Mouse (Mus musculus): ENCODE measurements around the gene D430019H16Rik. TPM values are rescaled to one million over a fixed set of nuclear protein-coding genes. Genes with fewer than 3 reads are reported as not detected.

Gene D430019H16Rik
- polyA plus RNA-seq, 1 experiment from 2014 or later, result 0.26 TPM

DNA sequence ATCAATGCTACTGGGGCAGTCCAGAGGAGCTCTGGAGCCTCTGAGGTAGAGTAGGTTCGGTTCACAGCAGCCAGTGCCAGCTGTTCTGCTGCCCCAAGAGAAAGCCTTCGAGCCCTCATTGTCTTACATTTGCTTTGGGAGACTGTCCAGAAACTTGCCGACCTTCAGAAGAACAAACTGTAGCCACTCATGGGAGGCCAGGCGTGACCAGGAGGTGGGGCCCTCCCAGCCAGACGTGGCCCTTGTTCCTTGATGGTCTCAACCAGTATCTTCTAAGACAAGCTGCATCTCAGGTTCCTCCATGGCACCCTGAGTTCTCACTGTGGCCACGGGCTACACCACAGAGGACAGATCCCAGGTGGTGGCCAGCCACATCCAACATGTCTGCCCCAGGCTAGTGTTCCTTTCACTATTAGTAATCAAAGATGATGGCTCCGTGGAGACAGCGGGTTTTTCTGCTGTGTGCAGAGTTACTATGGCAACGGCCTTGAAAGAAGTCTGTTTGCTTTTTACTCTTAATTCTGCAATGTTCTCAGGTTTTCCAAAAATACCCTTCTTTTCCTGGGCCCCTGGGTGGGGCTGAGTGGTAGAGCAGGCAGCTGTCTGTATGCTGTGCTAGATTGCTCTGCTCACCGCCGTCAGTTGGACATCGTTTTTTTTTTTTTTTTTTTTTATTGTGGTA lies 21.7 kb downstream of the D430019H16Rik start:
- Histone ChIP-seq H3K9ac (ENCODE audit: low read length) (no peak overlapping the region), H3K27me3 (ENCODE audit: control insufficient read depth, insufficient read depth, low read length) (no peaks in the 10 kb centered on the region), H3K9me3 (replicated peaks; ENCODE audit: control insufficient read depth, low read length) (no peaks in the 10 kb centered on the region), H3K4me2 (ENCODE audit: low read depth, low read length) (no peak overlapping the region), H3K27ac (ENCODE audit: low read length) (no peak overlapping the region), H3K4me1 (ENCODE audit: control insufficient read depth, insufficient read depth, low read length) (no peaks in the 10 kb centered on the region), H3K4me3 (ENCODE audit: low read length) (no peak overlapping the region), H3K36me3 (ENCODE audit: control insufficient read depth, insufficient read depth) (no peaks in the 10 kb centered on the region)
- no peak for ATAC-seq (replicated peaks; ENCODE audit: extremely low read depth, insufficient read depth, low FRiP score)
- 72% methylated on average over 12 of the region's 12 CpGs for WGBS

DNA sequence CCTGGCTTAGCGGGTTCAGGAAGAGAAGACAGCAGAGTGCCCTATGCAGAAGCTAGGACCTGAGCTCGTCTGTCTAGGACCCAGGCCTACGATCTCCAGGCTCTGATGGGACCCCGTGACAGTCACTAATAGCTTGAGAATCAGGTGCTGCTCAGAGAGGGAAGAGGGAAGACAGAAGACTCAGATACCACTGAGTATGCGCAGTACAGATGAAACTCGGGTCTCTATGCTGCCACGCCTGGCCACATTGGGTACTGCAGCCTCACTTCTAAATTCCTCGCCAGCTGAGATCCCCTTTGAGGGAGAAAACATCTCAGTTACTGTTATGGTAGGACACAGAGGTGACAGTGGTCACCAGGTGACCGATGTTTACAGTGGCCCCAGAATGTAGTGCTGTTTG lies 22.8 kb downstream of the D430019H16Rik start:
- Histone ChIP-seq H3K27ac (ENCODE audit: low read length) (no peak overlapping the region), H3K9me3 (replicated peaks; ENCODE audit: control insufficient read depth, low read length) (no peaks in the 10 kb centered on the region), H3K36me3 (ENCODE audit: control insufficient read depth, insufficient read depth) (no peaks in the 10 kb centered on the region), H3K27me3 (ENCODE audit: control insufficient read depth, insufficient read depth, low read length) (no peaks in the 10 kb centered on the region), H3K4me1 (ENCODE audit: control insufficient read depth, insufficient read depth, low read length) (no peaks in the 10 kb centered on the region), H3K4me3 (ENCODE audit: low read length) (no peak overlapping the region), H3K9ac (ENCODE audit: low read length) (no peak overlapping the region), H3K4me2 (ENCODE audit: low read depth, low read length) (no peak overlapping the region)
- no peak for ATAC-seq (replicated peaks; ENCODE audit: extremely low read depth, insufficient read depth, low FRiP score)
- 42% methylated on average over 9 of the region's 9 CpGs for WGBS

DNA sequence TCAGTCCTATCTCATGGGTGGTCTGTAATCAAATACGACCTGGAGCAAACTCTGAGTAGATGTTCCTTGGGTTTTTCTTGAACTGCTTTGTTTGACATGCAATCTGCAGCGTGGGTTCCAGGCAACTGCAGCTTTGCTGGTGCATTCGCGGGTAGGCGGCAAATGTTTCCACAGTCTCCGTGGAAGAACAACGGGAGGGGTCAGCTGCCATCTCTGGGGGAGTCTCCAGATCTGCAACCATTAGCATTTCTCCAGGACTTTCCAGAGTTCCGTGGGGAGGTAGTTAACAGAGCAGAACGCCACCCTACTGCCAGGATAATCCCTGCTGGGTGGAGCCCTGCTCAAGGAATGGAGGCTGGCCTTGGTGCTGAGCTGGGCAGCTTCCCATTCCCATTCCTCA lies 23.3 kb downstream of the D430019H16Rik start:
- H3K4me2 ChIP-seq (ENCODE audit: low read depth, low read length), result no peak overlapping the region
- H3K27me3 ChIP-seq (ENCODE audit: control insufficient read depth, insufficient read depth, low read length), result no peaks in the 10 kb centered on the region
- no peak overlapping the region for H3K9ac ChIP-seq (ENCODE audit: low read length)
- WGBS, result 59% methylated on average over 9 of the region's 9 CpGs
- H3K4me1 ChIP-seq (ENCODE audit: control insufficient read depth, insufficient read depth, low read length), result no peaks in the 10 kb centered on the region
- H3K27ac ChIP-seq (ENCODE audit: low read length), result no peak overlapping the region
- no peaks in the 10 kb centered on the region for H3K9me3 ChIP-seq (replicated peaks; ENCODE audit: control insufficient read depth, low read length)
- no peaks in the 10 kb centered on the region for H3K36me3 ChIP-seq (ENCODE audit: control insufficient read depth, insufficient read depth)
- no peak for ATAC-seq (replicated peaks; ENCODE audit: extremely low read depth, insufficient read depth, low FRiP score)
- H3K4me3 ChIP-seq (ENCODE audit: low read length), result no peak overlapping the region

DNA sequence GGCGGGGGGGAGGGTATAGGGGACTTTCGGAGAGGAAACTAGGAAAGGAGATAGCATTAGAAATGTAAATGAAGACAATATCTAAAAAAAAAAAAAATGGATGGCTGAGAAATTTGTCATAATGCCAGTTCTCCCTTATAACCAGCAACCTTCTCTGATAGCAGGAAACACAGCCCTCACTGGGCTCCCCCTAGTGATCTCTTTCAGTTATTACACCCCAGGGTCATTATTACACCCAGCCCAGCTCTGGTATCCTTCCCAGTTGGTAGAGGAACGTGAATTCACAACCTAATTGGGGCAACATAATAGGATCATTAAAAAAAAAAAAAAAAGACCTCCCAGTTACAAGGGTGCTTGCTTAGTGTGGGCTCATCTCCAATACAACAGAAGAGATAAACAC lies 29.8 kb downstream of the D430019H16Rik start:
- no peaks in the 10 kb centered on the region for H3K36me3 ChIP-seq (ENCODE audit: control insufficient read depth, insufficient read depth)
- no peaks in the 10 kb centered on the region for H3K27me3 ChIP-seq (ENCODE audit: control insufficient read depth, insufficient read depth, low read length)
- H3K9ac ChIP-seq (ENCODE audit: low read length), result no peak overlapping the region
- H3K9me3 ChIP-seq (replicated peaks; ENCODE audit: control insufficient read depth, low read length), result no peaks in the 10 kb centered on the region
- WGBS, result 54% methylated on average over 3 of the region's 3 CpGs
- H3K4me2 ChIP-seq (ENCODE audit: low read depth, low read length), result no peak overlapping the region
- no peaks in the 10 kb centered on the region for H3K4me1 ChIP-seq (ENCODE audit: control insufficient read depth, insufficient read depth, low read length)
- ATAC-seq (replicated peaks; ENCODE audit: extremely low read depth, insufficient read depth, low FRiP score), result no peak
- no peak overlapping the region for H3K4me3 ChIP-seq (ENCODE audit: low read length)
- H3K27ac ChIP-seq (ENCODE audit: low read length), result no peak overlapping the region

DNA sequence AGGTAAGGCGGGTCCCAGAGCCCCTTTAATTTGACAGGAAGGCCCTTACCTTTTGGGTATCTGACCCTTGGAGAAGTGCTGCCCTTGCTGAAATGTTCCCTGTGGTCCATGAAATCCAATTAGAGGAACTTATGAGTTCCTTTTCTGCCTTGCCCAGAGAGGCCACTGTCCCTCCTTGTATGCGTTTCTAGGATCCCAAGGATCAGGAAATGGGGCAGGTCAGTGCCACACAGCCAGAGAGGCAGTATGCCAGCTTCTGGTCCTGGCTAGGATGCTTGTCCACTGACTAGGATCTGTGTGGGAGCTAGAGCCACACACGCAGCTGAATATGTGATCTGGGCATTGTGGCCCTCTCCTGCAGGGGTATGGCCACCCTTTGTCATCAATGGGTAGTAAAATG lies 36.6 kb downstream of the D430019H16Rik start:
- H3K9ac ChIP-seq (ENCODE audit: low read length), result no peak overlapping the region
- no peak overlapping the region for H3K4me2 ChIP-seq (ENCODE audit: low read depth, low read length)
- no peak overlapping the region for H3K4me3 ChIP-seq (ENCODE audit: low read length)
- 76% methylated on average over 3 of the region's 3 CpGs for WGBS
- no peaks in the 10 kb centered on the region for H3K36me3 ChIP-seq (ENCODE audit: control insufficient read depth, insufficient read depth)
- no peak for ATAC-seq (replicated peaks; ENCODE audit: extremely low read depth, insufficient read depth, low FRiP score)
- H3K27me3 ChIP-seq (ENCODE audit: control insufficient read depth, insufficient read depth, low read length), result no peaks in the 10 kb centered on the region
- peaks cover 3% of the 10 kb centered on the region; the same call in 1 of the 2 replicates for H3K4me1 ChIP-seq (ENCODE audit: control insufficient read depth, insufficient read depth, low read length)
- no peak overlapping the region for H3K27ac ChIP-seq (ENCODE audit: low read length)
- no peaks in the 10 kb centered on the region for H3K9me3 ChIP-seq (replicated peaks; ENCODE audit: control insufficient read depth, low read length)

DNA sequence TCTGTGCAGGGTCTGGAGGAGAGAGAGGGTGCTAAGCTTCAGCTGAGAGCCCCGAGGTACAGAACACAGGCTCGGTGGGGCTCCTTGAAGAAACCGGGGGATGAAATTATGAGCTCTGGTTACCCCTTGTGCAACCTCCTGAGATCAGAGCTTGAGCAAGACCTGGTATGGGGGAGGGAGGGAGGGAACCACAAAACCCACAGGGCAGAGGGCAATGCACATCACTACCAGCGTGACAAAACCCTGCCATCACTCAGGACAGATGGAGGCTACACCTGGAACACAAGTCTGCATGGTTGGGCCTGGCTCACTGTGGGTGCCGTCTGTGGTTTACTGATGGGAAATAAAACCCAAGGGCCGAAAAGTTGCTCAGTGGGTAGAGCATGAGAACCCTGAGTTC lies 37.1 kb downstream of the D430019H16Rik start:
- ATAC-seq (replicated peaks; ENCODE audit: extremely low read depth, insufficient read depth, low FRiP score), result no peak
- no peaks in the 10 kb centered on the region for H3K9me3 ChIP-seq (replicated peaks; ENCODE audit: control insufficient read depth, low read length)

DNA sequence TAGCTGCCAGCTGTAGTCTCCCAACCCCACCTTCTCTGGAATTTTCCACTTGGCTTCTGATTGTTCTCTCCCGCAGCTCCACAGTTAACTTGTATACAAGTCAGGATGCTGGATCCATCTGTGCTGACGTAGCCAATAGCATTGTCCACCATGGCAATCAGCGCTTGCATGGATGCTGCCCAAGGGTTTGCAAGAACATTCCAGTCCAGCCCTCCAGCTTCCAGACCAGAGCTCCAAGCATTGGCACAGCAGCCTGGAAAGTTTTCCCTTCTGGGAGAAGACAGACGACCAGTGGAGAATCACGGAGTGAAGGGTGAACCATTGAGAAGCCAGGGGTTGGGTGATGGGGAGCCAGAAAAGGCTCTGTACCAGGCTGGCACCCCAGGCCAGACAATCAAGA lies 41.1 kb downstream of the D430019H16Rik start:
- Histone ChIP-seq H3K4me1 (ENCODE audit: control insufficient read depth, insufficient read depth, low read length) (peaks cover 3% of the 10 kb centered on the region; the same call in 1 of the 2 replicates), H3K27ac (ENCODE audit: low read length) (no peak overlapping the region), H3K4me3 (ENCODE audit: low read length) (no peak overlapping the region), H3K36me3 (ENCODE audit: control insufficient read depth, insufficient read depth) (no peaks in the 10 kb centered on the region), H3K27me3 (ENCODE audit: control insufficient read depth, insufficient read depth, low read length) (0 out of 2 replicates have a peak, but pooled peaks cover 6% of the 10 kb centered on the region), H3K4me2 (ENCODE audit: low read depth, low read length) (no peak overlapping the region), H3K9me3 (replicated peaks; ENCODE audit: control insufficient read depth, low read length) (no peaks in the 10 kb centered on the region), H3K9ac (ENCODE audit: low read length) (no peak overlapping the region)
- no peak for ATAC-seq (replicated peaks; ENCODE audit: extremely low read depth, insufficient read depth, low FRiP score)
- 63% methylated on average over 5 of the region's 5 CpGs for WGBS

More for the DNA sequence above, 37.1 kb downstream of the D430019H16Rik start:
- Histone ChIP-seq H3K27me3 (ENCODE audit: control insufficient read depth, insufficient read depth, low read length) (no peaks in the 10 kb centered on the region), H3K4me1 (ENCODE audit: control insufficient read depth, insufficient read depth, low read length) (peaks cover 3% of the 10 kb centered on the region; the same call in 1 of the 2 replicates), H3K4me3 (ENCODE audit: low read length) (no peak overlapping the region), H3K4me2 (ENCODE audit: low read depth, low read length) (no peak overlapping the region), H3K36me3 (ENCODE audit: control insufficient read depth, insufficient read depth) (no peaks in the 10 kb centered on the region), H3K9ac (ENCODE audit: low read length) (no peak overlapping the region), H3K27ac (ENCODE audit: low read length) (no peak overlapping the region)
- 75% methylated on average over 6 of the region's 6 CpGs for WGBS

DNA sequence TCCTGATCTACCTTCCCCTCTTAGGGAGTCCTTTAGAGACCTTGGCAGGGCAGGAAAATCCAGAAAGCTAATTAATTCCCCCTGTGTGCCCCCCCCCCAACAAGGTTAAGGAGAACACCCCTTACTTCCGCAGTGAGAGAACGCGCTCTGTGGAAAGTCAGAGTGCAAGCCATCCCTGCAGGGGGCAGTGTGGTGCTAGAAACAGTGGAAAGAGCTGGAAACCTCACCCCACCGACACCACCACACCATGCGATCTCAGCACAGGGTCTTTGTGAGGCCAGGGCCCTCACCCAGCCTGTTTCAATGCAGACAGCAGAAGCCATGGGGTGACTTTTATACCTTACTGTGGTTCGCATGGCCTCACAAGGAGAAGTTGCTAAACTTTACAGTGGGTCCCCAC lies 44.2 kb downstream of the D430019H16Rik start:
- no peak for ATAC-seq (replicated peaks; ENCODE audit: extremely low read depth, insufficient read depth, low FRiP score)
- no peak overlapping the region for H3K27ac ChIP-seq (ENCODE audit: low read length)
- WGBS, result 14% methylated on average over 6 of the region's 6 CpGs
- H3K4me3 ChIP-seq (ENCODE audit: low read length), result no peak overlapping the region
- peaks cover 11% of the 10 kb centered on the region for H3K4me1 ChIP-seq (ENCODE audit: control insufficient read depth, insufficient read depth, low read length)
- H3K9ac ChIP-seq (ENCODE audit: low read length), result no peak overlapping the region
- no peaks in the 10 kb centered on the region for H3K36me3 ChIP-seq (ENCODE audit: control insufficient read depth, insufficient read depth)
- H3K27me3 ChIP-seq (ENCODE audit: control insufficient read depth, insufficient read depth, low read length), result 0 out of 2 replicates have a peak, but pooled peaks cover 6% of the 10 kb centered on the region
- no peak overlapping the region for H3K4me2 ChIP-seq (ENCODE audit: low read depth, low read length)
- no peaks in the 10 kb centered on the region for H3K9me3 ChIP-seq (replicated peaks; ENCODE audit: control insufficient read depth, low read length)

DNA sequence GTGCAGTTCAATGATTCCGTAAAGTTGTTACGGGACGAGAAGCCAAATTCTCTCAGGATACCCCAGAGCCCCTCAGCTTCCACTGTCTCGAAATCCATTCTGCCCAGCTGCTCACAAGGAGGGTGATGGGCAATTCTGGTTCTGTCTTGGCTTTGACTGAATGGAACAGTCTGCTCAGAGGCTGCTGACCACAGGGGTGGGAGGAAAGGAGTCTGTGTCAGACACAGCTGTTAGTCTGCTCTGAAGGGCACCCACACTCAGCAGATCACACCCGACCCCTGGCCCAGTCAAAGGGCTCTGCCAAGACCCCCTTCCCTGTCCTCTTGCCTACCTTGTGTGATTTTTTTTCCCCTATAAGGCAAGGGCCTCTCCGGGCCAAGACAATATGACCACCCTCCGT lies 44.8 kb downstream of the D430019H16Rik start:
- WGBS, result 87% methylated on average over 7 of the region's 7 CpGs

More for the DNA sequence above, 44.8 kb downstream of the D430019H16Rik start:
- H3K9ac ChIP-seq (ENCODE audit: low read length), result no peak overlapping the region
- peaks cover 11% of the 10 kb centered on the region for H3K4me1 ChIP-seq (ENCODE audit: control insufficient read depth, insufficient read depth, low read length)
- H3K36me3 ChIP-seq (ENCODE audit: control insufficient read depth, insufficient read depth), result no peaks in the 10 kb centered on the region
- H3K27ac ChIP-seq (ENCODE audit: low read length), result no peak overlapping the region
- H3K9me3 ChIP-seq (replicated peaks; ENCODE audit: control insufficient read depth, low read length), result no peaks in the 10 kb centered on the region
- no peak for ATAC-seq (replicated peaks; ENCODE audit: extremely low read depth, insufficient read depth, low FRiP score)
- H3K27me3 ChIP-seq (ENCODE audit: control insufficient read depth, insufficient read depth, low read length), result 0 out of 2 replicates have a peak, but pooled peaks cover 6% of the 10 kb centered on the region
- no peak overlapping the region for H3K4me3 ChIP-seq (ENCODE audit: low read length)
- no peak overlapping the region for H3K4me2 ChIP-seq (ENCODE audit: low read depth, low read length)
